Mouse (Mus musculus) heart, postnatal 36 days (tissue): ENCODE results near the gene Slc19a3. TPM values are rescaled to one million over a fixed set of nuclear protein-coding genes. Genes with fewer than 3 reads are reported as not detected.
"Not testable (repeated sequence)": the region's sequence is repeated elsewhere in the genome, so short reads cannot be mapped to it uniquely, and the experiment has no call there.

Source experiments
- DNase-seq, 2 experiments: peaks; one replicate each; pipeline ENCODE4 v3.0.0; 2021 to 2022
- intact Hi-C: fragments of 180-260 bp; cut with DNase I; formaldehyde crosslinking; loops from one replicate; pipeline ENCODE4 v1.15.1; 2025
- total RNA-seq, 2 experiments: library from RNA; stranded (reverse); gene quantifications; 2 replicates each; pipeline ENCODE4 v1.2.3; 2021

The Slc19a3 gene
- total RNA-seq, 2 experiments from 2014 or later: 0.43 to 0.67 TPM

GRCm38 (mm10) chr1:83014477-83014876, 23.8 kb downstream of the Slc19a3 start:
- intact Hi-C loops: no loop called here
- no peak for DNase-seq

- intact Hi-C loops: no loop called here
- no peak for DNase-seq
Measured at GRCm38 (mm10) chr1:83007471-83007870, 30.8 kb downstream of the Slc19a3 start.

- DNase-seq: no peak
- intact Hi-C loops: no loop called here
Measured at GRCm38 (mm10) chr1:83006218-83007179, 31.7 kb downstream of the Slc19a3 start.

GRCm38 (mm10) chr1:83000306-83000705, 37.9 kb downstream of the Slc19a3 start, which contains the start of gene Gm47959:
TSS of gene Gm47959 (plus strand) at chr1:83000548.
- intact Hi-C loops, DNase-seq: not testable (repeated sequence)

GRCm38 (mm10) chr1:82993947-82994346, 44.3 kb downstream of the Slc19a3 start:
- intact Hi-C loops: no loop called here
- no peak for DNase-seq

GRCm38 (mm10) chr1:82992093-82992492, 46.2 kb downstream of the Slc19a3 start:
- no peak for DNase-seq
- intact Hi-C loops: no loop called here

GRCm38 (mm10) chr1:82991596-82991995, 46.7 kb downstream of the Slc19a3 start:
- intact Hi-C loops: no loop called here
- no peak for DNase-seq

- intact Hi-C loops: no loop called here
Measured at GRCm38 (mm10) chr1:82991062-82991461, 47.2 kb downstream of the Slc19a3 start.

GRCm38 (mm10) chr1:82987530-82988198, 50.6 kb downstream of the Slc19a3 start:
- peak; percentile 33 to 35 for DNase-seq
- intact Hi-C loops: loop anchor here (1.0 to 10.0 kb wide), 3 partner anchors 149 to 433 kb away; partner anchors contain the start of gene Agfg1

More at GRCm38 (mm10) chr1:82991062-82991461, 47.2 kb downstream of the Slc19a3 start:
- no peak for DNase-seq

- no peak for DNase-seq
- intact Hi-C loops: loop anchor here (1.0 to 10.0 kb wide), 3 partner anchors 148 to 432 kb away; partner anchors contain the start of gene Agfg1
Measured at GRCm38 (mm10) chr1:82986738-82987137, 51.5 kb downstream of the Slc19a3 start.

GRCm38 (mm10) chr1:82977840-82978239, 60.4 kb downstream of the Slc19a3 start:
- no peak for DNase-seq
- intact Hi-C loops: no loop called here

GRCm38 (mm10) chr1:82975750-82976149, 62.5 kb downstream of the Slc19a3 start:
- no peak for DNase-seq
- intact Hi-C loops: no loop called here

- DNase-seq: no peak
- intact Hi-C loops: loop anchor here (5.0 kb wide), 1 partner anchor 137 kb away; the partner anchor contains the start of gene Agfg1
Measured at GRCm38 (mm10) chr1:82974342-82974741, 63.9 kb downstream of the Slc19a3 start.

- intact Hi-C loops: loop anchor here (5.0 kb wide), 1 partner anchor 137 kb away; the partner anchor contains the start of gene Agfg1
- DNase-seq: no peak
Measured at GRCm38 (mm10) chr1:82973901-82974300, 64.3 kb downstream of the Slc19a3 start.

GRCm38 (mm10) chr1:82973244-82973643, 65.0 kb downstream of the Slc19a3 start:
- intact Hi-C loops: loop anchor here (5.0 kb wide), 1 partner anchor 136 kb away; the partner anchor contains the start of gene Agfg1

GRCm38 (mm10) chr1:82972046-82972445, 66.2 kb downstream of the Slc19a3 start:
- intact Hi-C loops: loop anchor here (5.0 kb wide), 1 partner anchor 135 kb away; the partner anchor contains the start of gene Agfg1
- DNase-seq: peak; percentile 7 to 14

More at GRCm38 (mm10) chr1:82973244-82973643, 65.0 kb downstream of the Slc19a3 start:
- DNase-seq: no peak

- intact Hi-C loops: no loop called here
- no peak for DNase-seq
Measured at GRCm38 (mm10) chr1:82966413-82966812, 71.8 kb downstream of the Slc19a3 start.
